Mouse (Mus musculus) ES-Bruce4 (cell line): Measurements from ENCODE around the gene Trnau1ap.

Experiments used
- CTCF ChIP-seq: IDR thresholded peaks from one replicate; pipeline ENCODE4 v1.8.1; 2011; ENCODE audit warnings: low read depth, low read length
- EP300 ChIP-seq: IDR thresholded peaks from 2 replicates; pipeline ENCODE4 v1.6.1; 2011; ENCODE audit warnings: low read depth, low read length; ENCODE audit not compliant: insufficient read depth
- POLR2A ChIP-seq: IDR thresholded peaks from one replicate; pipeline ENCODE4 v1.8.1; 2011; ENCODE audit warnings: low read length; ENCODE audit not compliant: insufficient read depth

GRCm38 (mm10) chr4:132369953-132370750 is 40.8 kb upstream of the Trnau1ap start:
- TF ChIP-seq POLR2A (no peak), EP300 (no peak), CTCF (no peak)
